Mouse (Mus musculus) cerebellum, postnatal 25 days (tissue): ENCODE results near the gene Nasp.
"Not testable (repeated sequence)": the region's sequence is repeated elsewhere in the genome, so short reads cannot be mapped to it uniquely, and the experiment has no call there.

ENCODE experiments used
- DNase-seq, 2 experiments: peaks; one replicate each; pipeline ENCODE4 v3.0.0; 2021; ENCODE audit warnings: mixed read lengths in 2 of 2

Nasp gene

GRCm38 (mm10) chr4:116627722-116628662 lies at the start of gene Nasp:
Gene Nasp, minus strand, starts transcription at chr4:116627941.
- DNase-seq, result peak; percentile 82 to 85

GRCm38 (mm10) chr4:116676027-116676426 lies 48.3 kb upstream of the Nasp start:
- no peak for DNase-seq

GRCm38 (mm10) chr4:116674761-116675160 lies 47.0 kb upstream of the Nasp start:
- DNase-seq, result not testable (repeated sequence)

GRCm38 (mm10) chr4:116672785-116673184 lies 45.0 kb upstream of the Nasp start:
- DNase-seq, result no peak

GRCm38 (mm10) chr4:116669291-116669690 lies 41.5 kb upstream of the Nasp start:
- no peak for DNase-seq

- DNase-seq, result no peak
Measured at GRCm38 (mm10) chr4:116668145-116668544, 40.4 kb upstream of the Nasp start.

- DNase-seq, result no peak
Measured at GRCm38 (mm10) chr4:116666625-116667024, 38.9 kb upstream of the Nasp start.

GRCm38 (mm10) chr4:116661998-116662397 lies 34.3 kb upstream of the Nasp start:
- no peak for DNase-seq

- no peak for DNase-seq
Measured at GRCm38 (mm10) chr4:116660829-116661228, 33.1 kb upstream of the Nasp start.

- DNase-seq, result not testable (repeated sequence)
Measured at GRCm38 (mm10) chr4:116659916-116660315, 32.2 kb upstream of the Nasp start.

GRCm38 (mm10) chr4:116659474-116659873 lies 31.7 kb upstream of the Nasp start:
- DNase-seq, result no peak

GRCm38 (mm10) chr4:116657971-116658370 lies 30.2 kb upstream of the Nasp start:
- no peak for DNase-seq

GRCm38 (mm10) chr4:116655658-116656057 lies 27.9 kb upstream of the Nasp start:
- no peak for DNase-seq

- DNase-seq, result no peak
Measured at GRCm38 (mm10) chr4:116655100-116655499, 27.4 kb upstream of the Nasp start.

- peak in 1 of 2 experiments; percentile 19 for DNase-seq
Measured at GRCm38 (mm10) chr4:116653228-116653627, 25.5 kb upstream of the Nasp start.

GRCm38 (mm10) chr4:116651797-116652135 lies 24.0 kb upstream of the Nasp start:
- DNase-seq, result no peak

GRCm38 (mm10) chr4:116650924-116651796 lies 23.4 kb upstream of the Nasp start, which contains the start of gene Akr1a1:
Gene Akr1a1, minus strand, starts transcription at chr4:116651680.
- DNase-seq, result peak; percentile 92 to 93

GRCm38 (mm10) chr4:116650365-116650764 lies 22.6 kb upstream of the Nasp start:
- no peak for DNase-seq

GRCm38 (mm10) chr4:116649411-116649810 lies 21.7 kb upstream of the Nasp start:
- DNase-seq, result no peak

- no peak for DNase-seq
Measured at GRCm38 (mm10) chr4:116645624-116646023, 17.9 kb upstream of the Nasp start.

- DNase-seq, result peak in 1 of 2 experiments; percentile 47
Measured at GRCm38 (mm10) chr4:116644326-116644725, 16.6 kb upstream of the Nasp start.

- DNase-seq, result no peak
Measured at GRCm38 (mm10) chr4:116642071-116642470, 14.3 kb upstream of the Nasp start.

GRCm38 (mm10) chr4:116638821-116639220 lies 11.1 kb upstream of the Nasp start:
- no peak for DNase-seq
